Mouse (Mus musculus): Measurements from ENCODE around the gene Fermt2. TPM values are rescaled to one million over a fixed set of nuclear protein-coding genes. Genes with fewer than 3 reads are reported as not detected.

The Fermt2 gene
- polyA plus RNA-seq, 1 experiment from 2014 or later: 88.1 TPM

- no peaks in the 10 kb centered on the region for H3K27me3 ChIP-seq (ENCODE audit: control insufficient read depth, insufficient read depth, low read length)
- H3K36me3 ChIP-seq (ENCODE audit: control insufficient read depth, insufficient read depth, low read length): no peaks in the 10 kb centered on the region
- H3K4me3 ChIP-seq (ENCODE audit: low read depth, low read length): no peak overlapping the region
- 77% methylated on average over 4 of the region's 4 CpGs for WGBS
- no peak overlapping the region for H3K27ac ChIP-seq (ENCODE audit: low read depth, low read length)
- H3K4me1 ChIP-seq (replicated peaks; ENCODE audit: control insufficient read depth, insufficient read depth, low read length): no peaks in the 10 kb centered on the region
- DNase-seq (ENCODE audit: low spot score) (no peak), ATAC-seq (ENCODE audit: low FRiP score) (no peak)
- H3K4me2 ChIP-seq (replicated peaks; ENCODE audit: low read depth, low read length): no peak overlapping the region
- no peak overlapping the region for H3K9ac ChIP-seq (ENCODE audit: low read depth, low read length)
- H3K9me3 ChIP-seq (ENCODE audit: control insufficient read depth, low read length): no peaks in the 10 kb centered on the region
Measured at GRCm38 (mm10) chr14:45552431-45552830, 22.5 kb upstream of the Fermt2 start.

DNA sequence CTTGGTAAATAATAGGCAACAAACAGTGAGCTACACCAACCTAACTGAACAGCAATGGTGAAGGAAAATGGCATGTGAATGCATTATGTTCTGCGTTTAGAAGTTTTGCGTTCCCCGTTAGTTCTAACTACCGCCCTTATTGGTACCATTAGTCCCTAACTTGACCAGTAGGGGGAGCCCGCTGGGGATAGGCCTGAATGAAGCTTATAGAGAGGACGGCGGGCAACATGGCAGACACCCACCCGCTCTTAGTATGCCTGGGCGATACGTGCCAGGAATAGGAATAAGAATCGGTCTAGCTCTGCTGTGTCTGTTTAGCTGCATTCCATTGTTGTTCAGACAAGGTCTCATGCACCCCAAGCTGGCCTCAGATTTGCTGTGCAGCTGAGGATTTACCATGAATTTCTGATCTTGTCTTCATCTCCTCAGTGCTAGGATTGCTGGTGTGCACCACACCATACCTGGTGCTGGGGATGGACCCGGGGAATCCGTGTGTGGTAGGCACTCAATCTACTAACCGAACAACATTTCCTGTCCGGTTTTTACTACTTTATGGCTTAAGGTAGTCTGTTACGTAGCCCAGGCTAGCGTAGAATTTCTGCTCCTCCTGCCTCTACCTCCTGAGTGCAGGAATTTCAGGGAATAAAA is 21.3 kb upstream of the Fermt2 start:
- no peak overlapping the region for H3K9ac ChIP-seq (ENCODE audit: low read depth, low read length)
- no peak overlapping the region; the same call in 1 of the 2 replicates for H3K4me2 ChIP-seq (replicated peaks; ENCODE audit: low read depth, low read length)
- no peaks in the 10 kb centered on the region for H3K4me1 ChIP-seq (replicated peaks; ENCODE audit: control insufficient read depth, insufficient read depth, low read length)
- peak; percentile 82 for DNase-seq (ENCODE audit: low spot score)
- H3K9me3 ChIP-seq (ENCODE audit: control insufficient read depth, low read length): no peaks in the 10 kb centered on the region
- no peak overlapping the region for H3K27ac ChIP-seq (ENCODE audit: low read depth, low read length)
- H3K36me3 ChIP-seq (ENCODE audit: control insufficient read depth, insufficient read depth, low read length): no peaks in the 10 kb centered on the region
- no peaks in the 10 kb centered on the region for H3K27me3 ChIP-seq (ENCODE audit: control insufficient read depth, insufficient read depth, low read length)
- peak; percentile 80 for ATAC-seq (ENCODE audit: low FRiP score)
- WGBS: 63% methylated on average over 17 of the region's 17 CpGs
- no peak overlapping the region for H3K4me3 ChIP-seq (ENCODE audit: low read depth, low read length)

DNA sequence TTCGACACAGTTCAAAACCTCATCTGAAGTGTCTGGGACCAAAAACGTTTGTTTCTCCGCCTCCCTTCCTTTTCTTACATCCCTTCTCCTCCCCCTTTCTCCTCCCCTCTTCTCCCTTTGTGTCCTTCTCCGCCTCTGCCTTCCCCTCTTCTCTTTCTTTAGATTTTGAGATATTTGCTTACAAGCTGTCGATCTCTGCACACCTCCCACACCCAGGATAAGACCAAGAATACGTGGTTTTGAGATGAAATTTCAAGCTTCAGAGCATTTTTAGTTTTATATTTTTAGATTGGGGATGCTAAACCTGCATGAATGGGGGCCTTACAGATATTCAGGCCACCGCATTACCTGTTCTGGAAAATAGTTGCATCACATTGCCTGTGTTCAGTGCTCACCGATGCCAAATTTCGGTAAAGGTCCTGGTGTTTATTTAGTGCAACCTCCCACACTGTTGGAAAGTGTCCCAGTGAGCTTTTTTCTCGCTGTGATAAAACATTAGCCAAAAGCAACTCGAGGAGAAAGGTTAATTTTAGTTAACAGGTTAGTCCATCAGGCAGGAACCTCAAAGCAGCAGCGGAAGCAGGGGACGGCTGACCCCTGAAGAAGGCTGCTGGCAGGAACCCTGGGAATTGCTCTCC is 20.2 kb upstream of the Fermt2 start:
- no peak for DNase-seq (ENCODE audit: low spot score)
- Histone ChIP-seq H3K4me2 (replicated peaks; ENCODE audit: low read depth, low read length) (no peak overlapping the region), H3K4me1 (replicated peaks; ENCODE audit: control insufficient read depth, insufficient read depth, low read length) (no peaks in the 10 kb centered on the region), H3K4me3 (ENCODE audit: low read depth, low read length) (no peak overlapping the region), H3K9ac (ENCODE audit: low read depth, low read length) (no peak overlapping the region), H3K9me3 (ENCODE audit: control insufficient read depth, low read length) (no peaks in the 10 kb centered on the region), H3K27me3 (ENCODE audit: control insufficient read depth, insufficient read depth, low read length) (no peaks in the 10 kb centered on the region), H3K27ac (ENCODE audit: low read depth, low read length) (no peak overlapping the region), H3K36me3 (ENCODE audit: control insufficient read depth, insufficient read depth, low read length) (no peaks in the 10 kb centered on the region)
- no peak for ATAC-seq (ENCODE audit: low FRiP score)
- 74% methylated on average over 13 of the region's 13 CpGs for WGBS

DNA sequence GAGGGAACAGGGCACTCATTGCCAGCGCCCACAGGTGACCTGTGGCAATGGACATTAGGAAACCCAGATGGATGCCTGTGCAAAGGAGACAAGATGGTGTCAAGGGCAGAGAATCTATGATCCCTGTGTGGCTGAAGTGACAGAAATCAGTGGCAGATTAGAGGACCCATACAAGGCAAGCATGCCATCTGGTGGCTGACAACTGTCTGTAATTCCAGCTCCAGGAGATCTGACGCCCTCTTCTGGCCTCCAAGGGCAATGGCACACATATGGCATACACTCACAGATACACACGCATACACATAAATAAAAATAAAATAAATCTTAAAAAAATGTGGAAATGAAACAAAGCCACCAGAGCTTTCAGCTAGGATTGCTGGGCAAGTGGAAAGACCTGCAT is 18.2 kb upstream of the Fermt2 start:
- no peaks in the 10 kb centered on the region for H3K4me1 ChIP-seq (replicated peaks; ENCODE audit: control insufficient read depth, insufficient read depth, low read length)
- ATAC-seq (ENCODE audit: low FRiP score): no peak
- H3K9ac ChIP-seq (ENCODE audit: low read depth, low read length): no peak overlapping the region
- H3K9me3 ChIP-seq (ENCODE audit: control insufficient read depth, low read length): no peaks in the 10 kb centered on the region
- H3K36me3 ChIP-seq (ENCODE audit: control insufficient read depth, insufficient read depth, low read length): no peaks in the 10 kb centered on the region
- DNase-seq (ENCODE audit: low spot score): no peak
- H3K27ac ChIP-seq (ENCODE audit: low read depth, low read length): no peak overlapping the region
- no peak overlapping the region for H3K4me3 ChIP-seq (ENCODE audit: low read depth, low read length)
- WGBS: 75% methylated on average over 3 of the region's 3 CpGs
- H3K27me3 ChIP-seq (ENCODE audit: control insufficient read depth, insufficient read depth, low read length): no peaks in the 10 kb centered on the region
- no peak overlapping the region for H3K4me2 ChIP-seq (replicated peaks; ENCODE audit: low read depth, low read length)

DNA sequence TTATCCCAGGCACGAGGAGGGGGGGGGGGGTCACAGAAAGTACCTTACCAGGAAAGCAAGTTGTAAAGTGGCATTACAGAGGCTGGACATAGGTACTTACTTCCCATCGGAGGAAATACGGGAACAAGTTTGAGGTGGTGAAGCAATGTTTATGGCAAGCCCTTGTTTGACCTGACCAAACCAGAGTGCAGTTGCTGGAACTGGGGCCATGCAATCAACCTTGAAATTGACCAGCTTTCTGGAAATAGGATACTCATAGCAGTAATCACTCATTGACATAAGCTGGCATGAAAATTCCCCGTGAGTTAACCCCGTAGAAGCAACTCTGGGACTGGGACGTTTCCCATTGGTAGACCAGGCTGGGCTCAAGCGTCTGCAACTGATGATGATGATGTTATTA is 15.0 kb upstream of the Fermt2 start:
- no peak for ATAC-seq (ENCODE audit: low FRiP score)
- no peak for DNase-seq (ENCODE audit: low spot score)
- Histone ChIP-seq H3K27ac (ENCODE audit: low read depth, low read length) (no peak overlapping the region), H3K27me3 (ENCODE audit: control insufficient read depth, insufficient read depth, low read length) (no peaks in the 10 kb centered on the region), H3K9me3 (ENCODE audit: control insufficient read depth, low read length) (no peaks in the 10 kb centered on the region), H3K4me3 (ENCODE audit: low read depth, low read length) (no peak overlapping the region), H3K4me1 (replicated peaks; ENCODE audit: control insufficient read depth, insufficient read depth, low read length) (no peaks in the 10 kb centered on the region), H3K4me2 (replicated peaks; ENCODE audit: low read depth, low read length) (no peak overlapping the region), H3K9ac (ENCODE audit: low read depth, low read length) (no peak overlapping the region), H3K36me3 (ENCODE audit: control insufficient read depth, insufficient read depth, low read length) (no peaks in the 10 kb centered on the region)
- WGBS: 84% methylated on average over 7 of the region's 7 CpGs

DNA sequence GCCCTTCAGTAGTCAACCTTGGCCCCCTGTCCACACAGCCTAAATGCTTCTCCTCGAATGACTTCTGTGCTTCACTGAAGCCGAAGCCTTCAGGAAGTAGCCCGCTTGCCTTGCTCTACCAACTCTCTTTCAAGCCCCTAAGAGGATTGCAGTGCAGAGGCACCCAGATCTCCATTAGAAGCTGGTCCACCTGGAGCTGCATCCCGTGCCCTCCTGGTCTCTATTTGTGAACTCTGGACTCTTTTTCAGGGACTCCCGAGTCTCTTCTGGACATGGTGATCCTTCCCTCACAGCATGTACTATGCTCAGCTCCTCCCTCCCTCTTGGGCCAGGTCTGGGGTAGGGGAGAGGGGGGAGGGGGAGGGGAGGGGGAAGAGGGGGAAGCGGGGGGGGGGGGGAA is 14.1 kb upstream of the Fermt2 start:
- Histone ChIP-seq H3K4me2 (replicated peaks; ENCODE audit: low read depth, low read length) (no peak overlapping the region), H3K9ac (ENCODE audit: low read depth, low read length) (no peak overlapping the region), H3K27ac (ENCODE audit: low read depth, low read length) (no peak overlapping the region), H3K36me3 (ENCODE audit: control insufficient read depth, insufficient read depth, low read length) (no peaks in the 10 kb centered on the region), H3K4me3 (ENCODE audit: low read depth, low read length) (no peak overlapping the region), H3K9me3 (ENCODE audit: control insufficient read depth, low read length) (no peaks in the 10 kb centered on the region), H3K27me3 (ENCODE audit: control insufficient read depth, insufficient read depth, low read length) (no peaks in the 10 kb centered on the region), H3K4me1 (replicated peaks; ENCODE audit: control insufficient read depth, insufficient read depth, low read length) (no peaks in the 10 kb centered on the region)
- no peak for DNase-seq (ENCODE audit: low spot score)
- 79% methylated on average over 5 of the region's 6 CpGs for WGBS
- ATAC-seq (ENCODE audit: low FRiP score): no peak

GRCm38 (mm10) chr14:45539659-45540468 is 9.9 kb upstream of the Fermt2 start:
- H3K9ac ChIP-seq (ENCODE audit: low read depth, low read length): no peak overlapping the region
- WGBS: 51% methylated on average over 12 of the region's 12 CpGs
- no peaks in the 10 kb centered on the region for H3K4me1 ChIP-seq (replicated peaks; ENCODE audit: control insufficient read depth, insufficient read depth, low read length)
- no peaks in the 10 kb centered on the region for H3K9me3 ChIP-seq (ENCODE audit: control insufficient read depth, low read length)
- ATAC-seq (ENCODE audit: low FRiP score) (peak; percentile 69), DNase-seq (ENCODE audit: low spot score) (peak; percentile 85)
- H3K27ac ChIP-seq (ENCODE audit: low read depth, low read length): no peak overlapping the region
- no peak overlapping the region for H3K4me2 ChIP-seq (replicated peaks; ENCODE audit: low read depth, low read length)
- no peaks in the 10 kb centered on the region for H3K36me3 ChIP-seq (ENCODE audit: control insufficient read depth, insufficient read depth, low read length)
- no peak overlapping the region for H3K4me3 ChIP-seq (ENCODE audit: low read depth, low read length)
- no peaks in the 10 kb centered on the region for H3K27me3 ChIP-seq (ENCODE audit: control insufficient read depth, insufficient read depth, low read length)

DNA sequence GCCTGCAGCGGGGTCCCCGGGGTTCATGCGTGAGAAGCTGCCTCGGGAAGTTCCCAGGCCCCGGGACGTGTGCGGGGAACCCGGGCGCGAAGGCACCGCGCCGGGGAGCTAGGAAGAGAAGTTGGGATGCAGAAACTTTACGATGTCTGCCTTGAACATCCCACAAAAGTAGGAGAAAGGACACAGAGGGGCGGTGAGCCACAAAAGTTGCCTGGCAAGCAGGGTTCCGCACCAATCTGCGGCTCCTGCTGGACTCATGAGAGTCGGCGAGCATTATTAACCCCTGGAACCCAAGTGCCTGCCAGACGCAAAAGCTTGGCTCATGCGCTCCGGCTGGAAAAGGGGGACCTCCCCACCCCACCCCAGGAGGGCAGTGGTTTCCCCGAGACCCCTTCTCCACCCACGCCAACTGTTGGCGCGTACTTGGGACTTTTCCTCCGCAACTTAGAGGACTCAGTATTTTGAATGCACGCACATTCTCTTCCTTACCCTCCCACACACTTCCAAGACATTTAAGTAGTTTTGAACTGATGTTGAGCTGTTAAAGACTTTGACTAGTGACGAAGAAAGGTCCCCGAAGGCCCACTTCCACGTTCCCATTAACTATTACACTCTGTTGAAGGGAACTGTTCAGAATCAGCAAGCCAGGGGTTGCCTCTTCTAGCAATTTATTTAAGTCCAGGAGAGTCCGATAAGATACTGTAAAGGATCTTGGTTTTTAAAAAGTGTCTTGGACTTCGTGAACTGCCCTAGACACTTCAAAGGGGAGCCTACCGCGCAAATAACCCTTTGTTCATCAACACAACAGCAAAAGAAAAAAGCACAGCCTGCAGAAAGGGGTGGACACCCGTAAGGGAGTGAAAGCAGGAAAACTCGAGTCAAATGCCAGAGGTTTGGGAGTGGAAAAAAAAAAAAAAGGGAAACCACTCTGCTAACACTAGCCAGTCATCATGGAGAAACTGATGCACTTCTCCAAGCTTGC is 737 bp upstream of the Fermt2 start:
- Histone ChIP-seq H3K4me1 (replicated peaks; ENCODE audit: control insufficient read depth, insufficient read depth, low read length) (no peaks in the 10 kb centered on the region), H3K27me3 (ENCODE audit: control insufficient read depth, insufficient read depth, low read length) (no peaks in the 10 kb centered on the region), H3K27ac (ENCODE audit: low read depth, low read length) (peak overlapping the region; percentile 94), H3K36me3 (ENCODE audit: control insufficient read depth, insufficient read depth, low read length) (no peaks in the 10 kb centered on the region), H3K9ac (ENCODE audit: low read depth, low read length) (peak overlapping the region; percentile 83), H3K4me2 (replicated peaks; ENCODE audit: low read depth, low read length) (peak overlapping the region; percentile 67), H3K9me3 (ENCODE audit: control insufficient read depth, low read length) (no peaks in the 10 kb centered on the region), H3K4me3 (ENCODE audit: low read depth, low read length) (peak overlapping the region; percentile 73)
- ATAC-seq (ENCODE audit: low FRiP score) (no peak; the same call in 1 of the 2 replicates), DNase-seq (ENCODE audit: low spot score) (no peak)
- WGBS: under 1% methylated on average over 37 of the region's 37 CpGs

All from hindbrain, embryonic 11.5 days (tissue).